In the genomic region with DNA sequence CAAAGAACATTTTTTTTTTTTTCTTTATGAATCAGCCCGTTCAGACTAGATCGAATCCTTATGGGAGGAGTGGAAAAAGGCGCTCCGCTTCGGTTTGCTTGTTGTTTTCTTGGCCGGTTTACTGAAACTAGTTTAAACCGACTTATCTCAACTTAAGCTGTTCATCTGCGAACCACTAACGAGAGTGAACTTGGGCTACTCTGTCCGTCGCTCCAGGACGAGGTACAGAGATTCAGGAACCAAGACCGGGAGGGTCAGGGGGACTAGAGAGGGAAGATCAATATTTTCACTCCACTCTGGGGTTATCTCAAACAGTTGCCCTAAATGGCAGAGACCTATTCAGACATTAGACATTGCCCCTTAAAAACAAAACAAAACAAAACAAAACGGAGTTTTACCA, we compare ENCODE assay signal across 8 mouse cellular contexts. TPM values are rescaled to one million over a fixed set of nuclear protein-coding genes. Genes with fewer than 3 reads are reported as not detected.
A peak's percentile ranks its signal among the peaks of the same experiment; 100 is the strongest.
DNase-seq lines count a peak whose midpoint lies in the region; ATAC-seq and TF ChIP-seq lines count a peak whose summit lies in the region.

No protein-coding gene starts in this region.

- DNase-seq in layer of hippocampus, adult 2 months (ENCODE audit: low spot score in 2 of 2): no peak
- DNase-seq in layer of hippocampus, postnatal 36 days: no peak
- DNase-seq in liver, embryonic 14.5 days (ENCODE audit: low read depth in 3 of 3, low spot score in 3 of 3): peak in 1 of 3 experiments; percentile 22
- DNase-seq in testis, postnatal 10 days (ENCODE audit: low spot score): peak; percentile 39
- no peak for DNase-seq in adrenal gland, postnatal 10 days

- no peaks in the 10 kb centered on the region for H3K27me3 ChIP-seq in liver, embryonic 14.5 days (ENCODE audit: control insufficient read depth, insufficient read depth, low read length)

- WGBS in liver, embryonic 14.5 days (ENCODE audit: insufficient replicate concordance): under 1% methylated on average over 14 of the region's 14 CpGs

- no peaks in the 10 kb centered on the region for H3K9me3 ChIP-seq in liver, embryonic 14.5 days (ENCODE audit: control insufficient read depth, low read length)

- H3K9ac ChIP-seq in liver, embryonic 14.5 days (replicated peaks): peak overlapping the region; percentile 91

- peaks cover 2% of the 10 kb centered on the region; the same call in 1 of the 2 replicates for H3K4me1 ChIP-seq in bone marrow macrophage, adult 2 months (ENCODE audit: control insufficient read depth, insufficient read depth, low read length)
- peaks cover 3% of the 10 kb centered on the region in 2 experiments for H3K4me1 ChIP-seq in liver, embryonic 14.5 days (replicated peaks; ENCODE audit: control insufficient read depth in 2 of 2, insufficient read depth in 2 of 2, low read length in 1 of 2)

- no peak for TF ChIP-seq POLR2A in bone marrow macrophage, adult 2 months (IDR thresholded peaks at IDR 0.05; ENCODE audit: borderline replicate concordance, low read depth, low read length)

- peaks cover 10% of the 10 kb centered on the region for H3K36me3 ChIP-seq in liver, embryonic 14.5 days (replicated peaks; ENCODE audit: control insufficient read depth, insufficient read depth, low read depth)

- no peak overlapping the region; the same call in 1 of the 2 replicates for H3K27ac ChIP-seq in layer of hippocampus, adult 2 months
- H3K27ac ChIP-seq in bone marrow macrophage, adult 2 months (ENCODE audit: insufficient read depth, low read depth, low read length): peak overlapping the region; percentile 14
- H3K27ac ChIP-seq in liver, embryonic 14.5 days: peak overlapping the region; percentile 74

- H3K4me3 ChIP-seq in layer of hippocampus, adult 2 months: peak overlapping the region; percentile 83
- H3K4me3 ChIP-seq in bone marrow macrophage, adult 2 months (ENCODE audit: insufficient read depth, low read length): peak overlapping the region; percentile 80
- peak overlapping the region; percentile 76 to 93 for H3K4me3 ChIP-seq in liver, embryonic 14.5 days (ENCODE audit: insufficient read depth in 1 of 2, low read depth in 2 of 2, low read length in 2 of 2)

- no peak for TF ChIP-seq CTCF in layer of hippocampus, adult 2 months (conservative IDR thresholded peaks at IDR 0.05)
- TF ChIP-seq CTCF in bone marrow macrophage, adult 2 months (IDR thresholded peaks at IDR 0.05; ENCODE audit: low read depth, low read length): no peak; the same call in 1 of the 2 replicates
- no peak for TF ChIP-seq CTCF in liver, embryonic 14.5 days (IDR thresholded peaks at IDR 0.05; ENCODE audit: low read depth)

- TF ChIP-seq EP300 in liver, embryonic 14.5 days (IDR thresholded peaks at IDR 0.05; ENCODE audit: low read depth): no peak

- H3K4me2 ChIP-seq in liver, embryonic 14.5 days (ENCODE audit: low read depth): peak overlapping the region; percentile 83

- peak; percentile 17 for ATAC-seq in granulocyte monocyte progenitor cell, adult 5-6 weeks (replicated peaks; ENCODE audit: poor library complexity, severe bottlenecking)
- peak; percentile 58 for ATAC-seq in liver, embryonic 14.5 days (ENCODE audit: insufficient read depth)
- no peak for ATAC-seq in inflammation-experienced regulatory T-cells, adult 6 months

RNA-seq across cellular contexts. Expression of a gene that starts 0.5 kb away (rescaled TPM):
- 10 to 100 TPM; 48.9 to 50.7 TPM for total RNA-seq in layer of hippocampus, adult 2 months (2021)
- total RNA-seq in layer of hippocampus, postnatal 36 days (2021): 10 to 100 TPM; 41.9 to 42.8 TPM
- polyA plus RNA-seq in bone marrow macrophage, adult 2 months (2012; ENCODE audit: insufficient read depth, insufficient read length, missing spikeins): 21.1 and 22.0 TPM in 2 replicates
- total RNA-seq in granulocyte monocyte progenitor cell, adult 5-6 weeks (2014; fragmentation: Nextera tagmentation): 14.1 and 18.6 TPM in 2 replicates
- 32.7 and 36.8 TPM in 2 replicates for total RNA-seq in granulocyte monocyte progenitor cell, adult 5-6 weeks (2017)
- 10.1 and 12.9 TPM in 2 replicates for polyA plus RNA-seq in liver, embryonic 14.5 days (2012; rRNA removed)
- polyA plus RNA-seq in liver, embryonic 14.5 days (2014; fragmentation: Nextera tagmentation; extraction: Ambion mirVana): 26.9 and 30.5 TPM in 2 replicates
- 10 to 100 TPM; 15.8 to 17.2 (median 16.3) TPM for polyA plus RNA-seq in inflammation-experienced regulatory T-cells, adult 6 months (2017; shearing (Covaris generic))
- total RNA-seq in adrenal gland, postnatal 10 days (2021): 100 to 1,000 TPM; 132 to 140 TPM

RNA-seq across cellular contexts. Expression of a gene that starts 0.9 kb away (rescaled TPM):
- total RNA-seq in layer of hippocampus, adult 2 months (2021): 1 to 10 TPM; 3.9 to 4.0 TPM
- 1 to 10 TPM; 3.0 to 3.9 TPM for total RNA-seq in layer of hippocampus, postnatal 36 days (2021)
- 11.4 and 14.2 TPM in 2 replicates for polyA plus RNA-seq in bone marrow macrophage, adult 2 months (2012; ENCODE audit: insufficient read depth, insufficient read length, missing spikeins)
- 24.4 and 48.7 TPM in 2 replicates for total RNA-seq in granulocyte monocyte progenitor cell, adult 5-6 weeks (2014; fragmentation: Nextera tagmentation)
- total RNA-seq in granulocyte monocyte progenitor cell, adult 5-6 weeks (2017): 42.3 and 60.0 TPM in 2 replicates
- polyA plus RNA-seq in liver, embryonic 14.5 days (2012; rRNA removed): 8.0 and 14.8 TPM in 2 replicates
- 27.2 and 29.1 TPM in 2 replicates for polyA plus RNA-seq in liver, embryonic 14.5 days (2014; fragmentation: Nextera tagmentation; extraction: Ambion mirVana)
- 10 to 100 TPM; 35.5 to 43.5 (median 40.1) TPM for polyA plus RNA-seq in inflammation-experienced regulatory T-cells, adult 6 months (2017; shearing (Covaris generic))
- total RNA-seq in adrenal gland, postnatal 10 days (2021): 1 to 10 TPM; 7.8 to 7.9 TPM

RNA-seq across cellular contexts. Expression of a gene that starts 19.8 kb away (rescaled TPM):
- not detected for total RNA-seq in layer of hippocampus, adult 2 months (2021)
- not detected for total RNA-seq in layer of hippocampus, postnatal 36 days (2021)
- polyA plus RNA-seq in bone marrow macrophage, adult 2 months (2012; ENCODE audit: insufficient read depth, insufficient read length, missing spikeins): not detected in 2 replicates
- not detected in 2 replicates for total RNA-seq in granulocyte monocyte progenitor cell, adult 5-6 weeks (2014; fragmentation: Nextera tagmentation)
- not detected in 2 replicates for total RNA-seq in granulocyte monocyte progenitor cell, adult 5-6 weeks (2017)
- polyA plus RNA-seq in liver, embryonic 14.5 days (2012; rRNA removed): 0.15 TPM in 1 of 2 replicates, not detected in the other
- not detected in 2 replicates for polyA plus RNA-seq in liver, embryonic 14.5 days (2014; fragmentation: Nextera tagmentation; extraction: Ambion mirVana)
- polyA plus RNA-seq in inflammation-experienced regulatory T-cells, adult 6 months (2017; shearing (Covaris generic)): not detected
- not detected for total RNA-seq in adrenal gland, postnatal 10 days (2021)

RNA-seq across cellular contexts. Expression of a gene that starts 53.6 kb away (rescaled TPM):
- under 1 TPM in 1 of 2 experiments, not detected in 1; 0.23 TPM for total RNA-seq in layer of hippocampus, adult 2 months (2021)
- total RNA-seq in layer of hippocampus, postnatal 36 days (2021): under 1 TPM in 1 of 2 experiments, not detected in 1; 0.15 TPM
- polyA plus RNA-seq in bone marrow macrophage, adult 2 months (2012; ENCODE audit: insufficient read depth, insufficient read length, missing spikeins): 2.9 and 3.4 TPM in 2 replicates
- total RNA-seq in granulocyte monocyte progenitor cell, adult 5-6 weeks (2014; fragmentation: Nextera tagmentation): 3.0 and 5.0 TPM in 2 replicates
- 5.6 and 6.2 TPM in 2 replicates for total RNA-seq in granulocyte monocyte progenitor cell, adult 5-6 weeks (2017)
- 0.28 and 0.55 TPM in 2 replicates for polyA plus RNA-seq in liver, embryonic 14.5 days (2012; rRNA removed)
- 0.08 and 0.48 TPM in 2 replicates for polyA plus RNA-seq in liver, embryonic 14.5 days (2014; fragmentation: Nextera tagmentation; extraction: Ambion mirVana)
- 1 to 10 TPM in 1 of 3 experiments, not detected in 2; 1.8 TPM for polyA plus RNA-seq in inflammation-experienced regulatory T-cells, adult 6 months (2017; shearing (Covaris generic))
- 1 to 10 TPM; 1.6 to 1.7 TPM for total RNA-seq in adrenal gland, postnatal 10 days (2021)
